Mouse (Mus musculus): ENCODE results near the gene Ttc3.
"Not testable (repeated sequence)": the region's sequence is repeated elsewhere in the genome, so short reads cannot be mapped to it uniquely, and the experiment has no call there.

The Ttc3 gene

GRCm38 (mm10) chr16:94428948-94429347 is 58.5 kb downstream of the Ttc3 start:
- DNase-seq (ENCODE audit: low read depth, low spot score) = no peak

- no peak for DNase-seq (ENCODE audit: low read depth, low spot score)
Observed at GRCm38 (mm10) chr16:94435495-94436234, 65.2 kb downstream of the Ttc3 start.

- DNase-seq (ENCODE audit: low read depth, low spot score) = no peak
Observed at GRCm38 (mm10) chr16:94436801-94437200, 66.4 kb downstream of the Ttc3 start.

GRCm38 (mm10) chr16:94441361-94441760 is 70.9 kb downstream of the Ttc3 start:
- DNase-seq (ENCODE audit: low read depth, low spot score) = no peak

- no peak for DNase-seq (ENCODE audit: low read depth, low spot score)
Observed at GRCm38 (mm10) chr16:94449151-94449550, 78.7 kb downstream of the Ttc3 start.

- no peak for DNase-seq (ENCODE audit: low read depth, low spot score)
Observed at GRCm38 (mm10) chr16:94449632-94450031, 79.2 kb downstream of the Ttc3 start.

- no peak for DNase-seq (ENCODE audit: low read depth, low spot score)
Observed at GRCm38 (mm10) chr16:94451545-94452488, 81.4 kb downstream of the Ttc3 start.

GRCm38 (mm10) chr16:94452768-94453167 is 82.3 kb downstream of the Ttc3 start:
- no peak for DNase-seq (ENCODE audit: low read depth, low spot score)

- no peak for DNase-seq (ENCODE audit: low read depth, low spot score)
Observed at GRCm38 (mm10) chr16:94454146-94454545, 83.7 kb downstream of the Ttc3 start.

GRCm38 (mm10) chr16:94464067-94464466 is 93.6 kb downstream of the Ttc3 start:
- DNase-seq (ENCODE audit: low read depth, low spot score) = no peak

GRCm38 (mm10) chr16:94465900-94466299 is 95.5 kb downstream of the Ttc3 start:
- no peak for DNase-seq (ENCODE audit: low read depth, low spot score)

- DNase-seq (ENCODE audit: low read depth, low spot score) = not testable (repeated sequence)
Observed at GRCm38 (mm10) chr16:94466317-94466716, 95.9 kb downstream of the Ttc3 start.

- DNase-seq (ENCODE audit: low read depth, low spot score) = no peak
Observed at GRCm38 (mm10) chr16:94467337-94468055, 97.1 kb downstream of the Ttc3 start.

- no peak for DNase-seq (ENCODE audit: low read depth, low spot score)
Observed at GRCm38 (mm10) chr16:94468391-94468790, 98.0 kb downstream of the Ttc3 start.

- DNase-seq (ENCODE audit: low read depth, low spot score) = no peak
Observed at GRCm38 (mm10) chr16:94472515-94472951, 102.1 kb downstream of the Ttc3 start.

GRCm38 (mm10) chr16:94473086-94473822 is 102.8 kb downstream of the Ttc3 start:
- no peak for DNase-seq (ENCODE audit: low read depth, low spot score)

GRCm38 (mm10) chr16:94484752-94485535 is 114.5 kb downstream of the Ttc3 start:
- no peak for DNase-seq (ENCODE audit: low read depth, low spot score)

GRCm38 (mm10) chr16:94487341-94487740 is 116.9 kb downstream of the Ttc3 start:
- no peak for DNase-seq (ENCODE audit: low read depth, low spot score)

- DNase-seq (ENCODE audit: low read depth, low spot score) = no peak
Observed at GRCm38 (mm10) chr16:94489326-94489725, 118.9 kb downstream of the Ttc3 start.

GRCm38 (mm10) chr16:94497176-94497575 is 126.8 kb downstream of the Ttc3 start:
- DNase-seq (ENCODE audit: low read depth, low spot score) = not testable (repeated sequence)

Data from embryo, embryonic 11.5 days (tissue).